Mouse (Mus musculus): Measurements from ENCODE around the gene Trim54.

DNA sequence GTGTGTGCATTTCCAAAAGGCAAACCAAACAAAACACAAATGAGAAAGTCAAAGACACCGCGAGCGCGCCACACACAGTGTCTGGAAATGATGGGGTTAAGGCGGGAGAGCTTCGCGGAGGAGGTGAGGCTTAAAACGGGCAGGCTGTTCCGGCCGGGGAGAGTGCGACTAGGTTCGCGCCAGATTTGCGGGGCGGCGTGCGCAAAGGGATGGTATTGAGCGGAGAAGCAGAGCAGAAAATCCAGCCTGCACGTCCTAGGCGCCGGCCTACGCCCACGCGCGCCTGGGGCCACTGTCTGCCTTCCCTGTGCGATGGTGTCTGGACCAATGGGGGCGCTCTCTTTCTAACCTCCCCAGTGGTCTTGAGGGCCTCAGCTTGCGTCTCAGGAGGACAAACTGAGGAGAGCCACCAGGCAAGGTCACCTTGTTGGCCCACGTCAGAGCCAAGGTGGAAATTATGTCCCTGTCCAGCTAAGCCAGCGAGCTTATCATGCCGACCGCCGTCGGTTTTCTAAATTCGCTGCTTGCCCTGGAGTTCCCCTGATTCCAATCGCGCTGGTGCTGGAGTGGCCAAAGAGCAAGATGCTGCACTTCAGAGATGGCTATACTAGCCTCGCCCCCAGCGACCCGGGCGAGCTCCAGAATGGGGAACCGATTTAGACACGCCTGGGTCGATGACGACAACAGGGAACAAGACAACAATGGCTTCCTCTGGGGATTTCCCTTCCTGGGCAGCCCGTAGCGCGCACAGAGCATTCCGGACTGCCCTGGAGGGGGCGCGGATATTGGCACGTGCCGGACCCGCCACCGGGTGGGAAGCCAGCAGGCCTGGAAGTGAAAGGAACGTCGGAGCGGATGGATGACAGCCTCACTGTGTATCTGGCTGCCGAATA is 21.5 kb upstream of the Trim54 start:
- TF ChIP-seq GATA1 (IDR thresholded peaks at IDR 0.05; ENCODE audit: borderline replicate concordance, low read length) (no peak), CTCF (IDR thresholded peaks at IDR 0.05; ENCODE audit: low read depth, low read length) (no peak), GATA2 (IDR thresholded peaks at IDR 0.05; ENCODE audit: borderline replicate concordance, low read depth, low read length) (no peak)
